Mouse (Mus musculus) testis, adult 2 months (tissue): ENCODE data around the gene Tbc1d2. TPM values are rescaled to one million over a fixed set of nuclear protein-coding genes. Genes with fewer than 3 reads are reported as not detected.

ENCODE experiments used
- H3K27ac ChIP-seq: fragments of 200-500 bp; 2 replicates; pipeline ENCODE4 v1.5.1; 2012; ENCODE audit warnings: low read depth, low read length; ENCODE audit not compliant: control insufficient read depth, insufficient read depth
- H3K27me3 ChIP-seq: fragments of 200-500 bp; 2 replicates; pipeline ENCODE4 v1.6.1; 2012; ENCODE audit warnings: mild to moderate bottlenecking, low read length, moderate library complexity; ENCODE audit not compliant: control insufficient read depth, insufficient read depth
- H3K36me3 ChIP-seq: fragments of 200-500 bp; 2 replicates; pipeline ENCODE4 v1.6.1; 2012; ENCODE audit warnings: mild to moderate bottlenecking, low read length; ENCODE audit not compliant: control insufficient read depth, insufficient read depth
- H3K4me1 ChIP-seq: fragments of 200-500 bp; 2 replicates; pipeline ENCODE4 v1.6.1; 2012; ENCODE audit warnings: low read length; ENCODE audit not compliant: control insufficient read depth, insufficient read depth
- H3K4me3 ChIP-seq: fragments of 200-500 bp; 2 replicates; pipeline ENCODE4 v1.5.1; 2012; ENCODE audit warnings: low read depth, mild to moderate bottlenecking, low read length, moderate library complexity, mixed read lengths; ENCODE audit not compliant: control insufficient read depth
- CTCF ChIP-seq: fragments of 200-500 bp; IDR thresholded peaks from 2 replicates; pipeline ENCODE4 v1.5.1; 2012; ENCODE audit warnings: low read depth, mild to moderate bottlenecking, inconsistent platforms, low read length, moderate library complexity; ENCODE audit not compliant: control insufficient read depth, insufficient read depth, insufficient replicate concordance
- POLR2A ChIP-seq: fragments of 200-500 bp; IDR thresholded peaks from 2 replicates; pipeline ENCODE4 v1.6.1; 2012; ENCODE audit warnings: low read depth, mild to moderate bottlenecking, inconsistent platforms, low read length, moderate library complexity; ENCODE audit not compliant: control insufficient read depth
- polyA plus RNA-seq: library from polyadenylated mRNA; depleted of rRNA; stranded (reverse); fragments of >200 nt; gene quantifications from 2 replicates; pipeline ENCODE4 v1.2.3, GENCODE M21; 2012; rRNA removed

Gene Tbc1d2
- polyA plus RNA-seq, 1 experiment: 6.9 TPM

DNA sequence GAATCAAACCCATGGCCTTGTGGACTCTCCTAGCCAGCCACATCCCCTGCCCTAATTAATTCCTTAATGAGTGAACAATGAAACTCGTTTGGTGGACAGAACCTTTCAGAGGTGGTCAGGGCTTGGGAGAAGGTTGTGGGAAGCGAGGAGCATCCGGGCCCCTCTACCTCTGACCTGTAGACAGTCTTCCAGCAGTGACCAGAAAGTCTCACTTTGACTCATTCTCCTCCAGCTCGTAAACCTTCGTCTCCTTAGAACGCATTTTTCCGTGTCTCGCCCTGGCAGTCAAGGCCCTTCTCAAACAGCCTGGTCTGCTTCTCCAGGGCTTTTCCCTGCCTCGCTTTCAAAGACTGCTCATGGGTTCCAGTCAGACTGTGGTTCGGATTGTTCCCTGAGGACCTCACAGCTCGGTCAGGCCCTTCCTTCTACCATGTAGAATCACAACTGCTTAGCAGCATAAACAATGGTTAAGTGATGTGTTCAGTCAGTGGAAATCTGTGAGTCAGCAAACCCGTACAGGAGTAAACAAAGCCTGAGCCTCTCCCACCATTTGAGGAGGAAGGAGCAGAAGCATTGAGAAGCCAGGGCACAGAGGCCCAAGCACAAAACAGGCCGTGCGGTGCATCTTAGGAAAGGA, 89.8 kb downstream of the Tbc1d2 start:
- Histone ChIP-seq H3K27ac (no peak overlapping the region), H3K4me1 (peaks cover 9% of the 10 kb centered on the region), H3K4me3 (no peak overlapping the region), H3K27me3 (no peaks in the 10 kb centered on the region), H3K36me3 (no peaks in the 10 kb centered on the region)
- no peak for TF ChIP-seq CTCF
- TF ChIP-seq POLR2A: no peak

GRCm38 (mm10) chr4:46558672-46559667, 91.0 kb downstream of the Tbc1d2 start:
- H3K27ac ChIP-seq: no peak overlapping the region
- TF ChIP-seq POLR2A (no peak), CTCF (no peak)
- no peaks in the 10 kb centered on the region for H3K36me3 ChIP-seq
- H3K4me1 ChIP-seq: peaks cover 10% of the 10 kb centered on the region
- H3K4me3 ChIP-seq: no peak overlapping the region
- no peaks in the 10 kb centered on the region for H3K27me3 ChIP-seq

DNA sequence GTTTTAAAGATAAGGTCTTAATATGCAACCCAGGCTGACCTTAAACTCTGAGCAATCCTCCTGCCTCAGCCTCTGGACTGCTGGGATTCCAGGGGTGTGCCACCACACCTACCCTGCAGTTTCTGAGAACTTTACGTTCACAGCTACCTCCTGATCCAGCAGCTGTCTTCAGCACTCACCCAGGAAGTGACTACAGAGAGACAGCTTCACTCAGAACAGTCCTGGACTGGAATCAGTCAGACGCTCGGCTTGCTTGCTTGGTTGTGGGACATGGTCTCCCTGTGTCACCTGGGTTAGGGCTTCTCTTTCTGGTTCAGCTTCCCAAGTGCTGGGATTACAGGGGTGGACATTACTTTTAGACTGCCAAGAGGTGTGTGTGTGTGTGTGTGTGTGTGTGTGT, 93.1 kb downstream of the Tbc1d2 start:
- Histone ChIP-seq H3K4me3 (no peak overlapping the region), H3K36me3 (no peaks in the 10 kb centered on the region), H3K27ac (no peak overlapping the region), H3K27me3 (no peaks in the 10 kb centered on the region), H3K4me1 (peaks cover 4% of the 10 kb centered on the region; the same call in 1 of the 2 replicates)
- TF ChIP-seq POLR2A (no peak), CTCF (no peak)

DNA sequence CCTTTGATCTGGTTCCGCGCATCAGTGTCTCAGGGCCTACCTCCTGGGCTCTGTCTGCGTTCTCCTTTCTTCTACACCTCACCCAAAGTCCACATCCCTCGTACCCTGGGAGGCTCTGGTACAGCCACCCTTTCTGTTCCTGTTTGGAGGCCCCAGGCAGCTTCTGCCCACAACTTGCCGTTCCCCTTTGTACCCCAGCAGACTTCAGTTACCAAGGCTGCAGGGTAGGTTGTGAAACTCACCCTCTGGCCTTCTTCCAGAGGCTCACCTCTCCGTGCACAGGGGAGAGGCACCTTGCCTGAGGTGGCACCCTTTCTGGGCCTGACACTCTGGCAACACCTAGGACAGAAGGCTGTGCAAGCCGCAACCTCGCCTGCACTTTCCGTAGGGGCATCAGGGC, 94.2 kb downstream of the Tbc1d2 start:
- TF ChIP-seq POLR2A (no peak), CTCF (no peak)
- Histone ChIP-seq H3K27me3 (no peaks in the 10 kb centered on the region), H3K4me3 (no peak overlapping the region), H3K27ac (no peak overlapping the region), H3K36me3 (no peaks in the 10 kb centered on the region), H3K4me1 (peaks cover 4% of the 10 kb centered on the region; the same call in 1 of the 2 replicates)

Other genes with a start within 250 kb of the Tbc1d2 start
- 54.7 and 57.4 TPM in 2 replicates for gene Hemgn, start 236.7 kb downstream of the Tbc1d2 start, polyA plus RNA-seq
- 10.5 and 11.6 TPM in 2 replicates for gene Anp32b, start 199.3 kb downstream of the Tbc1d2 start, polyA plus RNA-seq
- gene Nans, start 161.0 kb downstream of the Tbc1d2 start, polyA plus RNA-seq: 9.5 and 10.7 TPM in 2 replicates
- gene Trim14, start 114.1 kb downstream of the Tbc1d2 start, polyA plus RNA-seq: 6.4 and 6.6 TPM in 2 replicates
- 139 and 175 TPM in 2 replicates for gene Coro2a, start 48.0 kb downstream of the Tbc1d2 start, polyA plus RNA-seq